Mouse (Mus musculus) left cerebral cortex, adult 8-10 months (tissue): ENCODE measurements around the gene Ccdc14. TPM values are rescaled to one million over a fixed set of nuclear protein-coding genes. Genes with fewer than 3 reads are reported as not detected.

ENCODE experiments used
- total RNA-seq, 4 experiments: library from RNA; stranded (reverse); gene quantifications; 2 replicates each; pipeline ENCODE4 v1.2.4; 2022

The Ccdc14 gene
- total RNA-seq, 4 experiments from 2014 or later: 3.1 to 4.3 (median 4.0) TPM

Other genes with a start within 250 kb of the Ccdc14 start
- gene Kalrn, start 117.1 kb upstream of the Ccdc14 start, total RNA-seq: 100 to 1,000 TPM; 485 to 551 (median 491) TPM
- not detected for gene Ropn1, start 40.7 kb upstream of the Ccdc14 start, total RNA-seq
- gene Mylk, start 54.6 kb downstream of the Ccdc14 start, total RNA-seq: 10 to 100 TPM; 12.3 to 17.3 (median 13.9) TPM